Mouse (Mus musculus) forebrain, embryonic 14.5 days (tissue): ENCODE measurements at regions not wholly inside any gene's neighbourhood (a gene's known extent, or its start where the extent isn't known, plus 50 kb on each side); places are given as distances from the start of the nearest gene placed in this dataset.

Experiments used
- ATAC-seq: fragments of 200-750 bp; cut with Nextera tagmentation; 2 replicates; pipeline ENCODE4 v1.8.0; 2017; ENCODE audit warnings: mild to moderate bottlenecking, moderate library complexity
- DNase-seq: peaks from one replicate; pipeline ENCODE4 v3.0.0-alpha.2; 2015; ENCODE audit warnings: low spot score
- H3K27ac ChIP-seq: fragments of 300-500 bp; sonication (generic); 2 replicates; pipeline ENCODE4 v1.5.1; 2014; ENCODE audit warnings: low read depth, mild to moderate bottlenecking, control low read depth, low read length, moderate library complexity
- H3K27me3 ChIP-seq: fragments of 300-500 bp; sonication (generic); replicated peaks from 2 replicates; pipeline ENCODE4 v1.6.1; 2014; ENCODE audit warnings: low read length, control low read depth, mixed read lengths; ENCODE audit not compliant: control insufficient read depth, insufficient read depth
- H3K36me3 ChIP-seq: fragments of 300-500 bp; sonication (generic); 2 replicates; pipeline ENCODE4 v1.6.1; 2014; ENCODE audit warnings: low read length, control low read depth; ENCODE audit not compliant: control insufficient read depth, insufficient read depth
- H3K4me1 ChIP-seq: fragments of 300-500 bp; sonication (generic); 2 replicates; pipeline ENCODE4 v1.6.1; 2014; ENCODE audit warnings: antibody characterized with exemption, low read length, control low read depth; ENCODE audit not compliant: control insufficient read depth, insufficient read depth
- H3K4me2 ChIP-seq: fragments of 300-500 bp; sonication (generic); 2 replicates; pipeline ENCODE4 v1.6.1; 2014; ENCODE audit warnings: mild to moderate bottlenecking, control low read depth, low read length
- H3K4me3 ChIP-seq: fragments of 300-500 bp; sonication (generic); 2 replicates; pipeline ENCODE4 v1.5.1; 2014; ENCODE audit warnings: low read depth, low read length, control low read depth
- H3K9ac ChIP-seq: fragments of 300-500 bp; sonication (generic); 2 replicates; pipeline ENCODE4 v1.6.1; 2014; ENCODE audit warnings: mild to moderate bottlenecking, low read length, control low read depth, moderate library complexity
- H3K9me3 ChIP-seq: fragments of 300-500 bp; sonication (generic); replicated peaks from 2 replicates; pipeline ENCODE4 v1.6.1; 2016; ENCODE audit warnings: low read length, control low read depth, mixed read lengths; ENCODE audit not compliant: control insufficient read depth
- WGBS: fragments of 180-500 bp; shearing (Covaris S2); extraction: QIAGEN DNeasy Blood & Tissue Kit; methylation state at CpG from one replicate; pipeline ENCODE4 v1.1.7; 2014; 5-methylcytosine and 5-hydroxymethylcytosine counted together

- no peak overlapping the region for H3K27ac ChIP-seq
- DNase-seq, result no peak
- H3K4me3 ChIP-seq, result no peak overlapping the region
- WGBS, result 56% methylated on average over 5 of the region's 5 CpGs
- no peaks in the 10 kb centered on the region for H3K36me3 ChIP-seq
- H3K9ac ChIP-seq, result no peak overlapping the region
- peaks cover 7% of the 10 kb centered on the region; the same call in 1 of the 2 replicates for H3K4me1 ChIP-seq
- H3K9me3 ChIP-seq, result no peaks in the 10 kb centered on the region
- ATAC-seq, result no peak
- no peaks in the 10 kb centered on the region for H3K27me3 ChIP-seq
- no peak overlapping the region for H3K4me2 ChIP-seq
Measured at GRCm38 (mm10) chr9:46498861-46499260, 179.1 kb upstream of the 4931429L15Rik start.

DNA sequence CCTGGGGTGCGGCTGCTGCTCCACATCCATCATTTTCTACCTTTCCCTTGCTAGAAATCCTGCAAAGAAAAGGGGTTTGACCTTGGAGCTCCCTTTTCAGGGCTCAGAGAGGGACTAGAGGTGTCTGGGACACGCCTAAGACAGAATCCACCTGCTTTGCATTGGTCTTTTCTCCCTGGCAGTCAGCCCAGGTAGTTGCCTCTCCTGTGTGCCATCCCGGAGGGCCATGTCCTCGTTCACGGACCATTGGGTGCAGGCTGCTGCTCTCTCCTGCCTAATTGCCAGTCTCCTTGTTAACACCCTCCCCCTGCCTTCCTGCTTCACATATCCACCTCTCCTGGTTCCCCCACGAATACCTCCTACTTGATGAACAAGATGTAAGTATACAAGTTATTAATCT is 175.5 kb upstream of the 4931429L15Rik start:
- DNase-seq (no peak), ATAC-seq (no peak)
- Histone ChIP-seq H3K4me3 (no peak overlapping the region), H3K9me3 (no peaks in the 10 kb centered on the region), H3K27ac (no peak overlapping the region), H3K4me1 (no peaks in the 10 kb centered on the region), H3K9ac (no peak overlapping the region), H3K36me3 (no peaks in the 10 kb centered on the region), H3K4me2 (no peak overlapping the region), H3K27me3 (no peaks in the 10 kb centered on the region)
- WGBS, result 66% methylated on average over 6 of the region's 6 CpGs

GRCm38 (mm10) chr9:46482859-46483443 is 163.2 kb upstream of the 4931429L15Rik start:
- Histone ChIP-seq H3K9me3 (no peaks in the 10 kb centered on the region), H3K4me1 (peaks cover 22% of the 10 kb centered on the region), H3K27ac (peak overlapping the region; percentile 53), H3K4me2 (peak overlapping the region; percentile 6; the same call in 1 of the 2 replicates), H3K27me3 (no peaks in the 10 kb centered on the region), H3K4me3 (no peak overlapping the region), H3K36me3 (no peaks in the 10 kb centered on the region), H3K9ac (peak overlapping the region; percentile 26)
- ATAC-seq (peak; percentile 58), DNase-seq (peak; percentile 58)
- 20% methylated on average over 5 of the region's 5 CpGs for WGBS

DNA sequence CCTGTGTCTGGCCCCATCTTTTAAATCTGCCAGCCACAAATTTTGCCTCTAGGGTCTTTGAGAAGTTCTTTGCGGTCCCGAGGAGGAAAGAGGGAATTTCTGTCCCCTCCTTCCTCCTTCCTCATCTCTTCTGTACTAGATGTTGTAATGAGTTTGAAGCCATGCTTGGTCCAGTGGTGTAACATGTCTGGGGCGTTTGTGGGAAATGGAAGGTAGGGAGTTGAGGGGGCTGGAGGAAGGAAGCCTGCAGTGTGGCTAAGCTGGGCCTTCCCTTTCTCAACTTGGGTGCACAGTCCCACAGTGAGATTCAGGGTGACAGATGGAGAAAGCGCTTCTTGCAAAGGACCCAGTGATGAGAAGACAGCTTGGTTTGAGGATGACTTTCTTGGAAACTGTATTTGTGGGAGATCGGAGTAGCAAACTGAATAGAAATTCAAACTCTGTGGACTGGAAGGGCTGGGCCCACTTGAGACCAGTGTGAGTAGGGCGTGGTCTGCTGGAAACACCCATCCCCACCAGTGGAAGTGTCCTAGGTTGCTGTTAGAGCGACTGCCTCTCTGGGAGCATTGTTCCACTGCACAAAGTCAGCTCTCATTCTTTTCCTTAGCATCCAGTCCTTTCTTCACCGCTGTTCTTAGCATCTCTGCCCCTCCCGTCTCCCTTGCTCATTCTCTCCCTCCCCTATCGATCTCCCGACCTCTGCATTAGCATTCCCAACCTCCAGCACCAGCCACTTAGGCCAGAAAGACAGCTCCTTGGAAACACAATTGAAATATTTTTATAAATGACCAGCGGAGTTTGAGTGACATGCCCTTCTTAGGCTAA is 162.5 kb upstream of the 4931429L15Rik start:
- Histone ChIP-seq H3K4me1 (peaks cover 22% of the 10 kb centered on the region), H3K9me3 (no peaks in the 10 kb centered on the region), H3K9ac (peak overlapping the region; percentile 26; the same call in 1 of the 2 replicates), H3K27ac (peak overlapping the region; percentile 16; the same call in 1 of the 2 replicates), H3K36me3 (no peaks in the 10 kb centered on the region), H3K27me3 (no peaks in the 10 kb centered on the region), H3K4me2 (peak overlapping the region; percentile 6; the same call in 1 of the 2 replicates), H3K4me3 (no peak overlapping the region)
- ATAC-seq, result peak; percentile 60
- WGBS, result 42% methylated on average over 12 of the region's 12 CpGs
- peak; percentile 31 for DNase-seq

DNA sequence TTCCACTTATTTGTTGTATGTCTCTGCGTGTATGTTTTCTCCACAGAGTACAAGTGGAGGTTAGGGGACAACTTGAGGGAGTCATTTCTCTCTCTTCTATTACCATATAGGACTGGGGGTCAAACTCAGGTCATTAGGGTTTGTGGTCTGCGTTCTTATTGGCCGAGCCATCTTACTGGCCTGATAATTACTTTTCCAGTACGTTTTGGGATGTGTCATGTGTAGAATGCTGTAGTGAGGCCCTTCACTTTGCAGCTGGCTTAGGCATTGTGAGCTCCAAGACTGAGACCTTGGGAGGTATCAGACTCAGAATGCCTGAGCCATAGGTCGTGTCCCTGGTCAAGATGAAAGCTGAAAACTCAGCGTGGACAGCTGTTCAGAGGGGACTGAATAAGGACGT is 161.7 kb upstream of the 4931429L15Rik start:
- Histone ChIP-seq H3K4me2 (no peak overlapping the region), H3K27ac (no peak overlapping the region), H3K27me3 (no peaks in the 10 kb centered on the region), H3K9ac (no peak overlapping the region), H3K9me3 (no peaks in the 10 kb centered on the region), H3K4me1 (peaks cover 22% of the 10 kb centered on the region), H3K36me3 (no peaks in the 10 kb centered on the region), H3K4me3 (no peak overlapping the region)
- DNase-seq (no peak), ATAC-seq (no peak)
- 69% methylated on average over 7 of the region's 7 CpGs for WGBS

GRCm38 (mm10) chr9:46480080-46480690 is 160.4 kb upstream of the 4931429L15Rik start:
- H3K27ac ChIP-seq, result no peak overlapping the region
- peak; percentile 33 for DNase-seq
- no peaks in the 10 kb centered on the region for H3K27me3 ChIP-seq
- H3K9me3 ChIP-seq, result no peaks in the 10 kb centered on the region
- H3K4me2 ChIP-seq, result no peak overlapping the region
- no peak overlapping the region for H3K4me3 ChIP-seq
- ATAC-seq, result no peak
- 16% methylated on average over 13 of the region's 13 CpGs for WGBS
- H3K4me1 ChIP-seq, result peaks cover 22% of the 10 kb centered on the region
- no peak overlapping the region for H3K9ac ChIP-seq
- H3K36me3 ChIP-seq, result no peaks in the 10 kb centered on the region

DNA sequence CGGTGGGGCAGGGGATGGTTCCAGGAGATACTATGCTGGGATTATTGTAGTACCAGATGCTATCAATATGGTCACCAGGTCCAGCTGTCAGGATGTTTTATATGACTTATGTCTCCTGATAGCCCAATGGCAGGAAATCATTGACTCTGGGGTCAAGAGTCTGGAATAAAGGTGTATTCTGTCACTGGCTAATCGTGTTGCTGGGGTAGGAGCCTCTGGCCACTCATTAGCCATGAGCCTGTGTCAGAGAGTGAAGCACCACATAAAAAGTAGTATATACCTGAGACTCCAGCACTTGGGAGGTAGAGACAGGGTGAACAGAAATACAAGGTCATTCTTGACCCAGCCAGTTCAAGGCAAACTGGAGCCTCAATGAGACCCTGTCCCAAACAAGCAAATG is 158.8 kb upstream of the 4931429L15Rik start:
- DNase-seq, result no peak
- Histone ChIP-seq H3K27me3 (no peaks in the 10 kb centered on the region), H3K4me2 (no peak overlapping the region), H3K9me3 (no peaks in the 10 kb centered on the region), H3K36me3 (no peaks in the 10 kb centered on the region), H3K27ac (no peak overlapping the region), H3K4me3 (no peak overlapping the region), H3K4me1 (peaks cover 22% of the 10 kb centered on the region), H3K9ac (no peak overlapping the region)
- ATAC-seq, result no peak
- WGBS, result 79% methylated on average over 2 of the region's 2 CpGs

DNA sequence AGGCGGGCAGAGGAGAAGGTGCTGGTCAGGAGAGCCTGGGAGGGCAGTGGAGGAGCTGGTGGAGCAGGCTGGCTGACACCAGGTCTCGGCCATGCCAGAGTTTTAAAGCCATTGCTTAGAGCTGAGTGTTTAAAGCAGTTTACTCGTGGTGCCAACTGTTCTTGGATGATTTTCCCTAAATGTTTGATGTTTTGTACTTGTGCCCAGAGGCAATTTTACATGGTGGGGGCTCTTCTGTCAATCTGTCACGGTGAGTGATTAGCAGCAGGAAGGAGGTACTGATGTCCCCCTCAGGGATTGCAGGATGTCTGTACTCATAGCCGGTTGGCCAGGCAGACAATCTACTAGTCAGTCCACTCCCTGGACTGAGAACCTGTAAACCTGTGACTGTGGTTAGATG is 156.7 kb upstream of the 4931429L15Rik start:
- no peak for DNase-seq
- ATAC-seq, result no peak
- Histone ChIP-seq H3K27me3 (no peaks in the 10 kb centered on the region), H3K36me3 (no peaks in the 10 kb centered on the region), H3K9ac (no peak overlapping the region), H3K4me3 (no peak overlapping the region), H3K4me1 (peaks cover 8% of the 10 kb centered on the region; the same call in 1 of the 2 replicates), H3K9me3 (no peaks in the 10 kb centered on the region), H3K27ac (no peak overlapping the region), H3K4me2 (no peak overlapping the region)
- 64% methylated on average over 5 of the region's 5 CpGs for WGBS

DNA sequence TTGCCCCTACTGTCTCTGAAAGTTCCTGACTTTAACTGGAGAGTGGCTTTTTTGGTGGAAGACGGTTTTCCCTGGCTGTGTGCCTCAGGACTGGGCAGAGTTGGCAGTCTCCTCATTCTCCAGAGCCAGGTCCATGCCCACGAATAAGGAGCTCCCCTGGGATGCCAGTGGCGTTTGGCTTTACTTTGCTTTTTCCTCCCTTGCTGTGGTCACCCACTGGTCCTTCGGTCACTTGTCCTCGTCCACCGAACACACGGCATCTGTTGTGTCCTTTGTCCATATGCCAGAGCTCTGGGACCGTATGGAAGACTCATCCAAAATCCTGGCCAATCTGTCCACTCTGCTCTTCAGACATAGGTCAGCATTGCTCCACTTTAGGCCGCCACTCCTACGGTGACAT is 153.9 kb upstream of the 4931429L15Rik start:
- Histone ChIP-seq H3K27me3 (no peaks in the 10 kb centered on the region), H3K9me3 (no peaks in the 10 kb centered on the region), H3K36me3 (no peaks in the 10 kb centered on the region), H3K4me2 (no peak overlapping the region), H3K9ac (no peak overlapping the region), H3K27ac (no peak overlapping the region), H3K4me1 (no peaks in the 10 kb centered on the region), H3K4me3 (no peak overlapping the region)
- DNase-seq (no peak), ATAC-seq (no peak)
- WGBS, result 90% methylated on average over 10 of the region's 10 CpGs
